Mouse (Mus musculus): ENCODE measurements around the gene Hrk. TPM values are rescaled to one million over a fixed set of nuclear protein-coding genes. Genes with fewer than 3 reads are reported as not detected.

Hrk gene
- polyA plus RNA-seq, 1 experiment from 2014 or later: 5.3 TPM

GRCm38 (mm10) chr5:118143211-118144026, 21.0 kb upstream of the Hrk start:
- no peak for ATAC-seq (ENCODE audit: low FRiP score, low read depth)
- no peak overlapping the region for H3K27ac ChIP-seq
- no peak overlapping the region for H3K4me2 ChIP-seq (replicated peaks)
- no peak overlapping the region for H3K9ac ChIP-seq
- peaks cover 38% of the 10 kb centered on the region for H3K36me3 ChIP-seq
- H3K4me3 ChIP-seq: no peak overlapping the region
- H3K9me3 ChIP-seq: no peaks in the 10 kb centered on the region
- no peaks in the 10 kb centered on the region for H3K27me3 ChIP-seq (replicated peaks)
- 82% methylated on average over 12 of the region's 12 CpGs for WGBS
- peaks cover 22% of the 10 kb centered on the region for H3K4me1 ChIP-seq

- H3K4me2 ChIP-seq (replicated peaks): no peak overlapping the region
- H3K27me3 ChIP-seq (replicated peaks): no peaks in the 10 kb centered on the region
- H3K27ac ChIP-seq: no peak overlapping the region
- H3K9ac ChIP-seq: no peak overlapping the region
- WGBS: 87% methylated on average over 4 of the region's 4 CpGs
- peaks cover 34% of the 10 kb centered on the region for H3K36me3 ChIP-seq
- H3K4me1 ChIP-seq: peaks cover 22% of the 10 kb centered on the region
- H3K9me3 ChIP-seq: no peaks in the 10 kb centered on the region
- no peak for ATAC-seq (ENCODE audit: low FRiP score, low read depth)
- H3K4me3 ChIP-seq: no peak overlapping the region
These were observed 20.1 kb upstream of the Hrk start for GRCm38 (mm10) chr5:118144327-118144726.

GRCm38 (mm10) chr5:118144770-118145169, 19.7 kb upstream of the Hrk start:
- Histone ChIP-seq H3K36me3 (peaks cover 30% of the 10 kb centered on the region), H3K9me3 (no peaks in the 10 kb centered on the region), H3K27me3 (replicated peaks) (no peaks in the 10 kb centered on the region), H3K4me2 (replicated peaks) (no peak overlapping the region), H3K9ac (no peak overlapping the region), H3K4me1 (peaks cover 22% of the 10 kb centered on the region), H3K4me3 (no peak overlapping the region), H3K27ac (no peak overlapping the region)
- 89% methylated on average over 6 of the region's 6 CpGs for WGBS
- ATAC-seq (ENCODE audit: low FRiP score, low read depth): no peak

- Histone ChIP-seq H3K4me2 (replicated peaks) (no peak overlapping the region), H3K27me3 (replicated peaks) (no peaks in the 10 kb centered on the region), H3K9ac (no peak overlapping the region), H3K4me3 (no peak overlapping the region), H3K9me3 (no peaks in the 10 kb centered on the region), H3K27ac (peak overlapping the region; percentile 42; the same call in 1 of the 2 replicates), H3K4me1 (peaks cover 22% of the 10 kb centered on the region), H3K36me3 (peaks cover 24% of the 10 kb centered on the region)
- WGBS: 88% methylated on average over 3 of the region's 3 CpGs
- no peak for ATAC-seq (ENCODE audit: low FRiP score, low read depth)
These were observed 19.0 kb upstream of the Hrk start for GRCm38 (mm10) chr5:118145458-118145857.

GRCm38 (mm10) chr5:118145999-118146679, 18.3 kb upstream of the Hrk start:
- H3K27ac ChIP-seq: peak overlapping the region; percentile 42; the same call in 1 of the 2 replicates
- H3K9ac ChIP-seq: no peak overlapping the region
- 79% methylated on average over 15 of the region's 15 CpGs for WGBS
- peak; percentile 37; the same call in 1 of the 2 replicates for ATAC-seq (ENCODE audit: low FRiP score, low read depth)
- no peaks in the 10 kb centered on the region for H3K27me3 ChIP-seq (replicated peaks)
- H3K4me1 ChIP-seq: peaks cover 22% of the 10 kb centered on the region
- H3K4me3 ChIP-seq: no peak overlapping the region
- peaks cover 19% of the 10 kb centered on the region for H3K36me3 ChIP-seq
- no peaks in the 10 kb centered on the region for H3K9me3 ChIP-seq
- no peak overlapping the region for H3K4me2 ChIP-seq (replicated peaks)

- H3K9me3 ChIP-seq: no peaks in the 10 kb centered on the region
- peaks cover 22% of the 10 kb centered on the region for H3K4me1 ChIP-seq
- 84% methylated on average over 10 of the region's 10 CpGs for WGBS
- no peak overlapping the region for H3K4me3 ChIP-seq
- no peak overlapping the region for H3K4me2 ChIP-seq (replicated peaks)
- ATAC-seq (ENCODE audit: low FRiP score, low read depth): no peak
- H3K27ac ChIP-seq: 0 out of 2 replicates have a peak overlapping the region, but pooled peaks have one; percentile 4
- H3K36me3 ChIP-seq: peaks cover 15% of the 10 kb centered on the region
- no peaks in the 10 kb centered on the region for H3K27me3 ChIP-seq (replicated peaks)
- no peak overlapping the region for H3K9ac ChIP-seq
These were observed 17.2 kb upstream of the Hrk start for GRCm38 (mm10) chr5:118147264-118147663.

- H3K27me3 ChIP-seq (replicated peaks): no peaks in the 10 kb centered on the region
- no peak overlapping the region for H3K4me3 ChIP-seq
- H3K9ac ChIP-seq: no peak overlapping the region
- no peak for ATAC-seq (ENCODE audit: low FRiP score, low read depth)
- no peak overlapping the region for H3K4me2 ChIP-seq (replicated peaks)
- peaks cover 34% of the 10 kb centered on the region for H3K4me1 ChIP-seq
- no peaks in the 10 kb centered on the region for H3K9me3 ChIP-seq
- no peak overlapping the region for H3K27ac ChIP-seq
- 78% methylated on average over 3 of the region's 3 CpGs for WGBS
- peaks cover 8% of the 10 kb centered on the region; the same call in 1 of the 2 replicates for H3K36me3 ChIP-seq
These were observed 14.7 kb upstream of the Hrk start for GRCm38 (mm10) chr5:118149711-118150110.

GRCm38 (mm10) chr5:118154839-118155564, 9.4 kb upstream of the Hrk start, which contains the start of gene Fbxw8:
Fbxw8 (minus strand) TSS chr5:118155464.
- peak within 1 kb of the TSS; percentile 78 for H3K4me2 ChIP-seq (replicated peaks)
- peak within 1 kb of the TSS; percentile 98 for H3K4me3 ChIP-seq
- ATAC-seq (ENCODE audit: low FRiP score, low read depth): peak; percentile 78
- no peaks in the 10 kb centered on the region for H3K9me3 ChIP-seq
- H3K36me3 ChIP-seq: peaks cover 8% of the 10 kb centered on the region; the same call in 1 of the 2 replicates
- H3K27me3 ChIP-seq (replicated peaks): no peaks in the 10 kb centered on the region
- peak within 1 kb of the TSS; percentile 94 for H3K9ac ChIP-seq
- peaks cover 13% of the 10 kb centered on the region for H3K4me1 ChIP-seq
- 0 out of 2 replicates have a peak within 1 kb of the TSS, but pooled peaks have one; percentile 32 for H3K27ac ChIP-seq
- WGBS: under 1% methylated on average over 67 of the region's 67 CpGs

- H3K27me3 ChIP-seq (replicated peaks): no peaks in the 10 kb centered on the region
- no peak overlapping the region for H3K27ac ChIP-seq
- 21% methylated on average over 9 of the region's 9 CpGs for WGBS
- peaks cover 8% of the 10 kb centered on the region; the same call in 1 of the 2 replicates for H3K36me3 ChIP-seq
- peak overlapping the region; percentile 78 for H3K4me2 ChIP-seq (replicated peaks)
- ATAC-seq (ENCODE audit: low FRiP score, low read depth): peak; percentile 58
- H3K9me3 ChIP-seq: no peaks in the 10 kb centered on the region
- H3K9ac ChIP-seq: no peak overlapping the region
- peaks cover 13% of the 10 kb centered on the region for H3K4me1 ChIP-seq
- peak overlapping the region; percentile 98 for H3K4me3 ChIP-seq
These were observed 8.9 kb upstream of the Hrk start for GRCm38 (mm10) chr5:118155565-118155947.

GRCm38 (mm10) chr5:118156976-118157375, 7.5 kb upstream of the Hrk start:
- Histone ChIP-seq H3K9me3 (no peaks in the 10 kb centered on the region), H3K4me1 (peaks cover 13% of the 10 kb centered on the region), H3K4me3 (no peak overlapping the region), H3K27me3 (replicated peaks) (peaks cover 7% of the 10 kb centered on the region; the same call in 1 of the 2 replicates), H3K9ac (no peak overlapping the region), H3K36me3 (0 out of 2 replicates have a peak, but pooled peaks cover 1% of the 10 kb centered on the region), H3K4me2 (replicated peaks) (no peak overlapping the region), H3K27ac (no peak overlapping the region)
- ATAC-seq (ENCODE audit: low FRiP score, low read depth): no peak
- WGBS: 57% methylated on average over 4 of the region's 4 CpGs

GRCm38 (mm10) chr5:118160691-118161090, 3.8 kb upstream of the Hrk start:
- Histone ChIP-seq H3K4me2 (replicated peaks) (no peak overlapping the region), H3K4me3 (no peak overlapping the region), H3K4me1 (no peaks in the 10 kb centered on the region), H3K36me3 (no peaks in the 10 kb centered on the region), H3K27ac (no peak overlapping the region), H3K9me3 (no peaks in the 10 kb centered on the region), H3K9ac (no peak overlapping the region), H3K27me3 (replicated peaks) (peaks cover 20% of the 10 kb centered on the region)
- WGBS: 41% methylated on average over 4 of the region's 4 CpGs
- no peak for ATAC-seq (ENCODE audit: low FRiP score, low read depth)

- no peak for ATAC-seq (ENCODE audit: low FRiP score, low read depth)
- Histone ChIP-seq H3K4me1 (peaks cover 5% of the 10 kb centered on the region), H3K27me3 (replicated peaks) (peaks cover 59% of the 10 kb centered on the region), H3K4me3 (no peak overlapping the region), H3K9ac (no peak overlapping the region), H3K4me2 (replicated peaks) (no peak overlapping the region), H3K27ac (no peak overlapping the region), H3K9me3 (no peaks in the 10 kb centered on the region), H3K36me3 (no peaks in the 10 kb centered on the region)
These were observed 1.0 kb downstream of the Hrk start for GRCm38 (mm10) chr5:118165462-118165861.
